8 mouse cellular contexts compared by ENCODE assay signal in genomic region chr16:34262731-34263460, GRCm38 (mm10).
DNase-seq lines count a peak whose midpoint lies in the region.

No protein-coding gene starts in this region.

- DNase-seq in cerebellum, postnatal 25 days: peak; percentile 20 to 35
- no peak for DNase-seq in cerebellum, adult 8-10 months
- peak; percentile 43 for DNase-seq in testis, postnatal 10 days (ENCODE audit: low spot score)
- no peak for DNase-seq in testis, postnatal 14 days (ENCODE audit: low spot score)
- peak; percentile 61 to 89 for DNase-seq in layer of hippocampus, adult 18-20 months (ENCODE audit: low spot score in 2 of 2)
- peak; percentile 71 for DNase-seq in right cerebral cortex, postnatal 14 days
- DNase-seq in gastrocnemius, postnatal 25 days: no peak
- no peak for DNase-seq in thymus, postnatal 25 days

Comparison
In these comparisons a context has a peak if more than half of its experiments do, and no peak if none do; other contexts are left out.
1. DNase-seq: peak in cerebellum, postnatal 25 days (2 of 2), testis, postnatal 10 days (single experiment), layer of hippocampus, adult 18-20 months (2 of 2) and right cerebral cortex, postnatal 14 days (single experiment); none in cerebellum, adult 8-10 months (single experiment), testis, postnatal 14 days (single experiment), gastrocnemius, postnatal 25 days (single experiment) and thymus, postnatal 25 days (single experiment).